Mouse (Mus musculus) embryo, embryonic 9.5 days (tissue): ENCODE measurements at regions not wholly inside any gene's neighbourhood (a gene's known extent, or its start where the extent isn't known, plus 50 kb on each side); places are given as distances from the start of the nearest gene placed in this dataset.
"Not testable (repeated sequence)": the region's sequence is repeated elsewhere in the genome, so short reads cannot be mapped to it uniquely, and the experiment has no call there.

Source experiments
- DNase-seq: peaks from one replicate; pipeline ENCODE4 v3.0.0-alpha.2; 2017; ENCODE audit errors: extremely low spot score

DNA sequence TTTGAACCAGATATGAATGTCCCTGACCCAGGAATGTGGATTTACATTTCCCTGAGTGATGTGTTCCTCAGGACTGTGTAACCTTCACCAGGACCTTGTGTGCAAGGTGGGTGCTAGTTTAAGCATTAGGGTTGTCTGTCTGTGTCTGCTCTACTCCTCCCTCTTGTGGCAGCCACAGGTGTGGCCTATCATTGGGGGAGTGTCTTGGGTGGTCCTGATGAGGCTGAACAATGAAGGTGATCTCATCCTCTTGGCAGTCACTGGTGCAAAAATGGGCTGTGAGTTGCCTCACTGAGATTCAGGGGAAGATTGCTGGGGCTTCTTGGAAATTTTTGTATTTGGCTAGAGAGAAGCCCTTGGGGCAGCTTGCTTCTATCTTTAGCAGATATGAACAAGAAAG is 179.4 kb upstream of the Ube2e1 start:
- DNase-seq: peak; percentile 22

DNA sequence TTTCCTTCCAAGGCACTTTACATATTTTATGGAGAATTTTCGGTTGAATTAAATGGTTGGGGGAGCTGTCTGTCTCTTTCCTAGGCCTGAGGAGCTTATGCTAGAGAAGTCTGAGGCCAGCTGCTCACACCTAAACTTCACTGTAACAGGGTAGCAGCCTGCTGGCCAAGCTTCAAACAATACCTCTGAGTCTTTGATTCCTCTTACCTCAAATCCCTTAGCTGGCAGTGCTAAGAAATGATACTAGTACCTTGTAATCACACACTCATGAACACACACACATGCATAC is 176.6 kb upstream of the Ube2e1 start:
- no peak for DNase-seq

DNA sequence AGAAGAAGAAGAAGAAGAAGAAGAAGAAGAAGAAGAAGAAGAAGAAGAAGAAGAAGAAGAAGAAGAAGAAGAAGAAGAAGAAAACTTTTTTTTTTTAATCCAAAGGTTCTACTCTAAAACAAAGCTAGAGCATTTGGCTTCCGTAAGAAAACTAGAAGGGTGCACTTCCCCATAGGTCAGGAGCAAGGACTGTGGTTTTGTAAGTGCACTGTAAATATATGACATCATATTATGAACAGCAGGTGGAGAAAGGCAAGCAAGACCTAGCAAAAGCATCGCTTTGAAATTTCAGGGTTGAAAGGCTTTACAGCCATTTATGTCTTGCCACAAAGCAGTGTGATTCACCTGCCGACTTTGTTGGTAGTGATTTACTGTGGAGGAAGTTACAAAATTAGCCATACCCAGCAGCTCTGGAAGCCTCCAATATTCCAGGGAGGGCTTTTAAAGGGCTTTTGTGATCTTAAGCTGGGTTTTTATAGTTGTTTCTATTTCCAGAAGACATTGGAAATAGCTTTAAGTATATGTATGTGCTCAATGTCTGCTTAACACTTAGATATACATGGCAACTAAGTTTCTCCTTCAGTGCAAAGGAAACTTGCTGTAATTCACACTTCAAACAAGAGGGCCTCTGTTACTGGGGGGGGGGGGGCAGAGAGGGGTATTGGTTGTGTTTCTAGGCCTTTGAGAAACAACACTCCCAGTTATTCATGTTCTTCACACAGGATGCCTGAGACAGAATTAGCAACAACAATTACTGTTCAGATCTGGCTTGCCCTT is 176.1 kb upstream of the Ube2e1 start:
- DNase-seq: no peak

DNA sequence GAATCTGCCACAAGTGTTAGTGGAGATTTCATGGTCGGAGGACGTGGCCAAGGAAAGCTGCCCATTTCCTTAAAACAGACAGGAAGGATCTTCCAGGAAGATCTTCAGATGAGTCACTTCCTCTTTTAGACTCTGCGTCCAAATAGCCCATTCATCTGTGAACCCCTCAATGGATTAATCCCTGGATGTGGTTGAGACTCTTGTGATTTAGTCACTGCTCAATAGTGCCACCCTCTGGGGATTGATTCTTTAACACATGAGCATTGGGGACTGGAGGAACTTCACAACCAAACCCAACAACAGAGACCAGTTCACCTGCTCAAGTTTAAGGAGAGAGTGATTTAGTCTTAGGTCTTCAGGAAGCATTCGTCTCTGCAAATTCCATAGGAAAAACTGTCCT is 174.5 kb upstream of the Ube2e1 start:
- no peak for DNase-seq

DNA sequence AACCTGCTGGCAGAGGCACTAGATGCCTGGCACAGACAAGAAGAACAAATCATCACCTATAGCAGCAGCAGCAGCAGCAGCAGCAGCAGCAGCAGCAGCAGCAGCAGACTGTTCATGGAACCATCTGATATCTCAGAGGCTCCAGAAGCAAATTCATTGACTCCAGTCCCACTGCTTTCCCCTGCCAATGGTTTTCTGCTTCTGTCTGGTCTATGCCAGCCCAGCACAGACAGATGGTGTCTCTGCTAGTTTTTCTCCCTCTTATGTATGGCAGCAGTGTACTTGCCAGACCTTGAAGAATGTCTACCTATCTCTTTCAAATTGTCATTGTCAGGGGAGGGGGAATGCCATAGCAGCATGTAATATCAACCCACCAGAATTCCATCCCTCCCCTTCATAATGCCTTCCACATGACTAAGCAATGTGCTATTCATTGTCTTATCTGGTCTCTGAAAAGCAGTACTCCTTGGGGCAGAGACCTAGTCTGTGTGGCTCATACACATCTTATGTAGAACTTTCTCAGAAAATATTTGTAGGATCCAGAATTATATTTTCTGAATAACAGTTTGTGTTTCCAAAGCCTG is 168.7 kb upstream of the Ube2e1 start:
- DNase-seq: no peak

DNA sequence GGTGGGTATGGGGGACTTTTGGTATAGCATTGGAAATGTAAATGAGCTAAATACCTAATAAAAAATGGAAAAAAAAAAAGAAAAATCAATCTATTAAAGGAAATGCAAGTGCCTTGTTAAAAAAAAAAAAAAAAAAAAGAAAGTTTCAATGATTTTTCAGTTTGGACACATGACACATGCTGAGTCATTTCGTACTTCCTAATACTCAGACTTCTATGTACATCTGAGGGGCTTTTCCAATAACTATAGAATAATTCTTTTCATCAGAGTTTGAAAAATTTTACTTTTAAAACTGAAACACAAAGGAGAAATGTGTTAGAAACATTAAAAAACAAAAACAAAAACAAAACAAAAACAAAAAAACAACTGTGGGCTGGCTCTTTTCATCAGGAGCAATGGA is 162.4 kb upstream of the Ube2e1 start:
- DNase-seq: no peak

DNA sequence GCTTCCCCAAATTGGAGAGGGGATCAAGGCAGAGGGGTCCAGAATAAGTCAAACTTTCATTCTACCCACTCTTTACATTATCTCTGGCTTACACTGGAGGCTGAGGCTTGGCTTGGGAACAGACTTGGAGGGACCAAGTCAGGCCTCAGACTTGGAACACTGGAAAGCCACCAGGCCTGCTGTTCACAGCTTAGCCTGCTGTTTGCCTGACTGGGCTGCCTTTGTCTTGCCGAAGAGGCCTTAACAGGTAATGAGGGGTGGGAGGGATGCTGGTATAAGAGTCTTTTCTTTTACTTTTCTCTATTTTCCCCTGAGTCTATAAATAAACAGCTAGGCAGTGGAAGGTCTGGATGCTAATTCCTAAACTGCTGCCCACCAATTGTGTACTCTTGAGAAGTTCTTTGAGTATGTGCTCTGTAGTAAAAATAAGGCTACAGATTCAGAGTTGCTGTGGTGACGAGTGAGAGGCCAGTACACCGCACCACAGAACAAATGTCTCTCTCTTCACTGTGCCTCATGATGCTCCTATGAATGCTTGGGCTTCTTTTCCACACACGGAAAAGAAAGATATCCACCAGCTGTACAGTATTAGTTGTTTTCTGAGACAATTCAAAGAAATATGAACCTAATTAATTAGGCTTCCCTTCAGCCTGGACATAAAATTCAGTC is 154.6 kb upstream of the Ube2e1 start:
- DNase-seq: no peak

DNA sequence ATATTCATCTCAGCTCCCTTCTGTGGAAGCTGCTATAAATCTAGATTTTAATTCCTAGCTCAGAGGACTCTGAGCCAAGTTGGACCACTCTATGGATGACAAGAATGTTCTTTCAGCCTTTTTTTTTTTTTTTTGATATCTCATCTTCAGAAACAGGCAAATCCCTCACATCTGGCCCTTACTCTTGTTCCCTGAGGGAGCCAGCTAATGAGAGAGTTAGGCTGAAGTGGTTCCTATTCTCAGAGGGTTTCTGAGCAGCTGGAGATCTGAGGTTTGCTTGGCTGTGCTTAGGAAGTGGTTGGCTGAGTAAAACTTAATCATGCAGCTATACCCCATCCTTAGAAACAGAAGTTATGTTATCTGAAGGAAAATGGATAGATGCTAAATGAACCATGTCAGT is 153.9 kb upstream of the Ube2e1 start:
- no peak for DNase-seq

DNA sequence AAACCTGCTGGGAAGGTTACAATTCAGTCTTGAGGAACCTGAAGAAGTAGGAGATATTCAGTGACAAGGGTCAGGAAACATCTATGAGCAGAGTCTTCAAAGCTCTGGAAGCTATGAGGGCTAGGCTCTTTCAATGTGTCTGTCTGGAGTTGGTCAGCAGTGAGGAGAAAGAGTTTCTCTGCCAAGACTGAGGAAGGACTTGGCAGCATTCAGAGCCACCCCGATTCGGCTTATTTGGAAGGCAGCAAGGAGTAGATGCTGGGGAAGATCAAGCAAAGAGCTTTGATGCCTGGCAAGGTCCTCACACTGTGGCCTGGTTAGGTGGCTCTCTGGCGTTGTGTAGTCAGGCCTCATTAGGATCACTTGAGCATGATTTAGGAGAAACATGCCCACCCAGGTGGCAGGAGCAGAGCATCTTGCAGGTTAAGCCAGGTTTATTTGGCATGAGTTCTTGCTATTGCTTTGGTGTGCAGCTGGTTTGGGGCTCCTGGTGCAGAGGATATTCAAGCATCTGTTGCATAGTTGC is 145.2 kb upstream of the Ube2e1 start:
- no peak for DNase-seq

DNA sequence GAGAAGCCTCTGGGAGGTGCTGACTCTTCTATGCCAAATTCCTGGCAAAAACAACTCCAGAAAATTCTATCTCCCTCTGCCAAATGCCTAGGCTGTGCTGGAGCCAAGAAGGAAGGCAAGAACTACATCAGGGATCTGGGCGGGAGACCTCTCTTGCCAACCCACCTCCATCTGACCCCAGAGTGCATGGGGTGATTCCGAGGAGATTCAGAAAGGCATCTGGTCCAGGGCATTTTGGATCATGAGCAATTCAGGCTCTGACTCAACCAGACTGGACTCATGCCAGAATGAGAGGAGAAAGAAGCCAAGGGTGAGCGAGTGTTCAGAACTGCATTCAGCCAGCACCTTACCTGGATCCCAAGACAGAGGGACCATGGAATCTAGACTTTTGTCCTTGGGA is 137.0 kb upstream of the Ube2e1 start:
- DNase-seq: no peak

DNA sequence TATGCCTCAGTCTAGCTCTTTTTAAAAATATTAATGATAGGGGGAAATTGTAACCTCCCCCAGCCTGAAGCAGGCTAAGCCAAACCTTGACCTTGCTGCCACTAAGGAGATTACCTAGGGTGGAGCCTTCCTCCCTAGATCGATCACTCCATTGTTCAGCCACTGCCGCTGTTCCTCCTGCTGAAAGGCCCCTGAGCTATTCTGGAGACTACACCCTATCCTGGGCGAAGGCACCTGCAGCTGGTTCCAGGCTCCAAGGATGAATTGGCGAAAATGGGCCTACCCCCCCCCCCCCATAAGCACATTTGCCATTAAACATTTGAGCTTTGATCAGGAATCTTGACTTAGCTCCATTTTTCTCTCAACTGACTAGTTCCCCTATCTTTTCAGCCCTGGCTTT is 135.2 kb upstream of the Ube2e1 start:
- not testable (repeated sequence) for DNase-seq

DNA sequence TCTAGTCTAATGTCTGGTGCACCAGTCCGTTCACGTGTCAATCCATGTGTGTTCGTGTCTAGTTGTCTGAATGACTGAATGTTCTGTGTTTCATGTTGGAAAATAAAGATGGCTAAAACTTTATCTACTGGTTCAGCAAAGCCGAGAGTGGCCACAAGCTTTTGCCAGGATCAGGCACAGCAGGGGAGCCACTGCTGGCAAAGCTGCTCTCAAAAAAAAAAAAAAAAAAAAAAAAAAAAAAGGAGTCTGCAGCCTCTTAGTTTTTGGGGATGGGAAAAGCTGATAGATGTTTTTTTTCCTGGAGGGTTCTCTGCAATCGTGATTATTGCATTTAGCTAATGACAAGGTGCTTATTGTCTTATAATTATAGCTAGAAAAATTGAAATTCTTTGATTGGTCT is 132.5 kb upstream of the Ube2e1 start:
- DNase-seq: not testable (repeated sequence)

DNA sequence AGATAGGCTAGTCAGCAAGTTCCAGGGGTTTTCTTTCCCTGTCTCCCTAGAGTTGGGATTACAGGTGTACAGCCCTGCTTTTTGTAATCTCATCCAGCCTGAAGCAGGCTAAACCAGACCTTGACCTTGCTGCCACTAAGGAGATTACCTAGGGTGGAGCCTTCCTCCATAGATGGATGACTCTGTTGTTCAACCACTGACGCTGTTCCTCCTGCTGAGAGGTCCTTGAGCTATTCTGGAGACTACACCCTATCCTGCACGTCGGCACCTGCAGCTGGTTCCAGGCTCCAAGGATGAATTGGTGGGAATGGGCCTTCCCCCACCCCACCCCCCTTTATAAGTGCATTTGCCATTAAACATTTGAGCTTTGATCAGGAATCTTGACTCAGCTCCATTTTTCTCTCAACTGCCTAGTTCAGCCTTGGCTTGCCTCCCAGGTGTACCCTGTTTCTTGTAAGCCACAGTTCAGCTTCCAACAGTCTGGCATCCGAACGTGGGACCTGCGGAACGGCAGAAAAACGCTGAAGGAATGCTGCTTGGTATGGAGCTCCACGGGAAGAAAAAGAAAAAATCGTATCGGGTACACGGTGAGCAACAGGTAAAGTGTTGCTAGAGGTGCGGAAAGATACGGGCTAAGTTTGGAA is 131.7 kb upstream of the Ube2e1 start:
- no peak for DNase-seq

DNA sequence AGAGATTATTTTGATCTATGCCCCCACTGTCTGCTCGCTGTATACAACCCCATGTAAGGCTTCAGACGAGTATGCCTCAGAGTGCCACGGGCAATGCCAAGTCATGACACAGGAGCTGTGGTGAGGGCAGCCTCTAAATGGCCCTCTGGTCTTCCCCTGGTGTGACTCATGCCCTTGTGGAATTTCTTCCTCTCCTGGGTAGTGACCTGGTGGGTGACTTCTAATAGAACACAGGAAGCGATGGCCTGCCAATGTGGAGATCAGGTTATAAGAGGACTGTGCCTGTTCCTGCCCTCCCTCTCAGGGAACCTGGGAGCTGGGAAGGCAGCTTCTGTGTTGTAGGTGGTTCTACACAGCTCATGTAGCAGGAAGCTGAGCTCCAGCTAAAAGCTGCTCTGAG is 130.7 kb upstream of the Ube2e1 start:
- DNase-seq: no peak

DNA sequence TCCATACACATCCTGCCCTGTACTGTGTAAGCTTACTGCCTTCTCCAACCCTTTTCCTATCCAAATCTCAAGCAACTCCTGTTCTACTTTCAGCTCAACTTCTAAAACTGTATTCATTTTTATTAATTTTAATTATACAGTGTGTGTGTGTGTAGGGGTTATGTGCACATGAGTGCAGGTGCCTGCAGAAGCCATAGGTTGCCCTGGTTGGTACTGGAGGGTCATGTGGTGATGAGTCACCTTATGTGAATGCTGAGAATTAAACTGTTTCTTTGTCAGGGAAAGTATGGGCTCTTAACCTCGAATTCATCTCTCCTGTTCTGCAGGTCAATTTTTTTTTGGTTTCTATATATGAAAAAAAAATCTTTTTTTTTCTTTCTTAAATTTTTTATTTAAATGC is 117.0 kb upstream of the Ube2e1 start:
- no peak for DNase-seq

DNA sequence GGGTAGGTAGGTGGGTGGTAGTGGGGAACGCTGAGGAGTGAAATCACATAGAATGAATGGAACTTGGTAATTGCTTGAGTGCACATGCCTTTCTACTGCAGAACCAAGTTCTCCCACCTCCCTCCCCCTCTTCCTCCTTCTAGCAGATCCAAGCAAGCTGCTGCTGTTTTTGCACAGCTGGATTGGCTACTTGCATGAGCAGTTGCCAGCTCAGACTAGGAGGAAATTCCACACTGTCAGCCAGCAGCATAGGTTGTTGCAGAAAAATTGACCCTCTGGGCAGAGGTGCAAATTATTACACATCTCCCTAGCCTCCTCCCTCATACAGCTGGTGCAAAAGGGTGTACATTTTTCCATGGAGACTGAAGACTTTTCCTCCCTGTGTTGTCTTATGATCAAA is 112.8 kb upstream of the Ube2e1 start:
- no peak for DNase-seq

DNA sequence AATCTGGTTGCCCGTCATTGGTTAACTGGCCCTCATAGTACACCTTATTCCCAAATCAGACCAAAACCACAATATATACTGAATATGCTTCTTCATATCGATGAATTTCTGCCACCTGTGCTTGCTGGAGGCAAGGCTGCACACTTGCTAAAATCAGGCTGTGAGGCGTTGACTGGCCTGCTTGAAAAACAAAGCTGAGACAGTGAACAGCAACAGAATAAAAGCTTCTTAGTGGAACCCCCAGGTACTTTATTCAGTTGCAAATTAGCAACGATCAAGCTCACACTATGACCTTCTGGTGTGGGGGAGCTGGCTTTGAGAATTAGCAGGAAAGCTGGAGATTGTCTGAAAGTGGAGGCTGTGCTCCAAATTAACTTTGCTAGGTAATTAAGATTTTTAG is 97.3 kb upstream of the Ube2e1 start:
- DNase-seq: not testable (repeated sequence)

DNA sequence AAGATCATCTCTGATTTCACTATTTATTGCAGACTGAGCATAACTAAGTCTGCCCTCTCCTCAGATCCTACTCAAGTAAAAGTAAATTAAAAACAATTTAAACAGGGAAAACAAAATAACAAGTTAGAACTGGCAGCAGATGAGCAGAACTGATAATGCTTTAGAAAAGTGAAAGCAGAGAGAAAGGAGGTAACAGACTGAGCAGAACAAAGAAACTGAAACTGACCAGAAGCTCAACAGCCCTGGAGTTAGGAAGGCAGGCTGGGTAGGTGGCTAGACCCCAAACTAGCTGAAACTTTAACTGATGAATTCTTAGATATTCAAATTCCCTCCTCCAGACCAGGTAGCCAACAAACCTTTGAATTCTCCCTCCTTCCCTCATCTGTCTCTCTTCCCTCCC is 94.2 kb upstream of the Ube2e1 start:
- no peak for DNase-seq

DNA sequence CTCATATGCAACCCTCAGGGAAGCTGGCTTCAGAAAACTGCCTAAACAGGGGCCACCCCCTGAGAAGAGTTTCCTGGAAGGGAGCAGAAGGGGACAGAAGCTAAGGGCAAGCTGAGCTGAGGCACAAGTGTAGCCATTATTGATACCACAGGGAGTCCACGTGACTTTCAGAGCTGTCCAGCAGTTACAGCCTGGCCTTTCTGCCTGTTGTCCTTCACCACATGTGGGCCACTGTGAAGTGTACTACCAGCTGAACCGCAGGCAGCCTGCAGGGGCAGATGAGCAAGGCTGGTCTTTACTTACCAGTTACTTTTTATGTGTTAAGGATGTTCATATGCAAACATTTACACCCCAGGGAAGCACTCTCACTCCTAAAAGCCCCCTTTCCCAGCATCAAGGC is 85.2 kb upstream of the Ube2e1 start:
- peak; percentile 6 for DNase-seq

DNA sequence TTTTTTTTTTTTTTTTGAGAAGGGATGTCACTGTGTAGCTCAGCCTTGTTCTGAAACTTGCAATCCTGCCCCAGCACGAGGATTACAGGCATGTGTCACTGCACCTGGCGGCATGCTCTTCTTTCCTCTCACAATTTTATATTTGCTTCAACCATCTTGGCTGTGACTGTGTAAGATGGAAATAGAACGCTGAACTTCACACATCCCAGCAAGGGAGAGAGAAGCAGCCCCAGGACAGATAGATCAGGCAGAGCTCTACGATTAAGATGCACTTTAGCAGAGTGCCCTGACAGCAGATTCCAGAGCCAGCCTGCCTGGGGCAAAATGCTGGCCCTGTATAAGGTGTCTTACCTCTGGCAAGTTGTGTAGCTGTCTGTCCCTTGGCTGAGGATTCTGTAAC is 84.7 kb upstream of the Ube2e1 start:
- no peak for DNase-seq

DNA sequence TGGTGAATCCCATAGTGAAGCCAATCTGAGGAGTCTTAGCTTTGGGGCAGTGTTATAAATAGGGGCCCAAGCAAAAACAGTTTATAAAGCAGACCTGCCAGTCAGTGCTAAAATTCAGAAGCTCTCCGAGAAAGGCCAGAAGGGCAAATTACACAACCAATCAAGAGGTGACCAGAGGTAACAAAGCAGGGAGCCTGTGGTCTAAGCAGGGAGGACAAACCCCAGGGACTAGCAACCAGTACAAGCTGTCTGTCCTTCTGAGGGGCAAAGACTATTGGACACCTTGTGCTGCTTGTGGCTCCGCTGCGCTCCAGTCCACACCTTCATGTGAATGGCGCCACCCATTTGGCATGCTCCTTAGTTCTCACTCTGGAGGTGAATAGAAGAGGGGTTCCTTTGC is 67.3 kb upstream of the Ube2e1 start:
- DNase-seq: no peak

DNA sequence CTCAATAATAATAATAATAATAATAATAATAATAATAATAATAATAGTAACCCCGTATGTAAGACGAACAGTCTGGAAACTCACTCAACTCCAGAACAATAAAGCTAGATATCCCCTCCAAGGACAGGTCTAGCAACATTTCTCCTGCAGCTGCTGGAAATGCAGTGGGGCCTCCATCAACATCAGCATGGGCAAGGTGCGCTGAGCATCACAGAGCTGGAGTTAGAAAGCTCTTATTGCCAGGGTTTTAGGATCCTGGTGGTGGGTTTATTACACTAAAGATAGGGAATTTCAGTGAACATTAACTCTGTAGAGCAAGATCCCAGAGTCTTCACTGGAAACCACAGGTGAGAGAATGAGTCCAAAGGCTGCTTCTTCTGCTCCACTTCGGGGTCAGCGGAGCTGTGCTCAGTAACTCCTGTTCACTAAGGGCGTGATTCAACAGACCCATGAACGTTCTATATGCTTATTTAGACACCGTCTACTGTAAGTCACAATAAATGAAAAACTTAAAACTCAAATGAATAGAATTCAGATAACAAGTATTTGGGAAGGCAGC is 64.6 kb upstream of the Ube2e1 start:
- no peak for DNase-seq
